Mouse (Mus musculus) T-helper 2 cell (primary cell): ENCODE data around the gene Olfr378.

Experiments used
- in situ Hi-C: fragments of 300-600 bp; cut with MboI, MseI; formaldehyde crosslinking; loops from one replicate; pipeline ENCODE4 v1.15.1; 2025; ENCODE audit warnings: high pct_unique_total_duplicates

Olfr378 gene

DNA sequence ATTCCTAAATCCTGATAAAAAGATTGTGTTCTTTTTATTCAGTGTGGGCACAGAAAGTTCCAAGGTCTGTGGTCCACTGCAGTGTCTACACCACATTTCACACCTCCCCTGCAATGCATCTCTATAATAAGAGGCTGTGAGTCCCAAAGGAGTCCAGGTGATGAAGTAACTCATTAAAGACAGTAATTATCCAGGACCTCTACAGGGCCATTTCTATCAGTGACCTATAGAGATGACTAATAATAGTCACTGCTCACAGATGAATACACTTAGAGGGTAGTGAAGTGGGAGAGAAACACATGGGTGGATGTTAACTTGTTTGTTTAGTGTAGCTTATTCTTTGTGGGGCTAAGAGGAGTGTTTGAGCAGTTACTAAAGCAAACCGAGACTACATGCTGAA lies at the start of gene Olfr378:
Gene Olfr378, minus strand, starts transcription at position 101 of the 400 bp plus-strand sequence.
- in situ Hi-C loops: no loop called here

- in situ Hi-C loops: no loop called here
These were observed 29.1 kb upstream of the Olfr378 start, which contains the start of gene Olfr380 for GRCm38 (mm10) chr11:73457408-73457807. Gene Olfr380 (minus strand): TSS chr11:73457508.

- in situ Hi-C loops: no loop called here
These were observed 28.8 kb downstream of the Olfr378 start, which contains the start of gene Olfr1 for GRCm38 (mm10) chr11:73399514-73399913. Gene Olfr1 (minus strand): TSS chr11:73399614.

GRCm38 (mm10) chr11:73395374-73395773 lies 32.9 kb downstream of the Olfr378 start:
- in situ Hi-C loops: no loop called here
